Mouse (Mus musculus): ENCODE measurements around the gene Dnajb13.

Dnajb13 gene

DNA sequence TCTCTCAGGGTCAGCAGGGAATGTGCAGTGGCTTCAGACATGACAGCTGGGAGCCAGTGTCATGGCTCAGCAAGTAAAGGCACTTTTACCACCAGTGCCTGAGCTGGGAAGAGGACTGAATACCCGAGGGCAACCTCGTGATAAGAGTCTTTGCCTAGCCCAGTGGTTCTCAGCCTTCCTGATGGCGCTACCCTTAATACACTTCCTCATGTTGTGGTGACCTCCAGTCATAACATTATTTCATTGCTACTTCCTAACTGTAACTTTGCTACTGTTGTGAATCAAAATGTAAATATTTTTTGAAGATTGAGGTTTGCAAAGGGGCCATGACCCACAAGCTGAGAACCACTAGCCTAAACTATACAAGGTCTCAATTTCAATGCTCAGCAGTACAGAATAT is 6.1 kb downstream of the Dnajb13 start:
- DNase-seq (ENCODE audit: low spot score in 2 of 2) = no peak

DNA sequence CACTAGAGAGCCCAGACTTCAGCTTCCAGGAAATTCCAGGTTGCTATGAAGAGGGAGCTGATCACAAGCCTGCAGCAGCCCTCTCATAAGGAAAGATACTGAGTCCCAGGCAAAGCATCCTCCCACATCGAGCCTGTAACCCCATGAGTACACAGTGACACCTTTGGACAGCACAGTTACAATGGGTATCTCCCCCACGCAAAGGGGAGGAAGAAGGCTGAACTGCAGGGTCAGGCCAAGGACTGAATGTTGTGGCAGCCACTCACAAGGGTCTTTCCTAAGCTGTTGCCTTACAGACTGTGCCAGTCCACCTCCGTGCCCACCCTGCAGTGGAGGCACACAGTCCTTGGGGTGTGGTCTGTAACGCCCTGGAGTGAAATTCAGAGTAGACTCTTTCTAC is 8.3 kb downstream of the Dnajb13 start:
- DNase-seq (ENCODE audit: low spot score in 2 of 2) = no peak

DNA sequence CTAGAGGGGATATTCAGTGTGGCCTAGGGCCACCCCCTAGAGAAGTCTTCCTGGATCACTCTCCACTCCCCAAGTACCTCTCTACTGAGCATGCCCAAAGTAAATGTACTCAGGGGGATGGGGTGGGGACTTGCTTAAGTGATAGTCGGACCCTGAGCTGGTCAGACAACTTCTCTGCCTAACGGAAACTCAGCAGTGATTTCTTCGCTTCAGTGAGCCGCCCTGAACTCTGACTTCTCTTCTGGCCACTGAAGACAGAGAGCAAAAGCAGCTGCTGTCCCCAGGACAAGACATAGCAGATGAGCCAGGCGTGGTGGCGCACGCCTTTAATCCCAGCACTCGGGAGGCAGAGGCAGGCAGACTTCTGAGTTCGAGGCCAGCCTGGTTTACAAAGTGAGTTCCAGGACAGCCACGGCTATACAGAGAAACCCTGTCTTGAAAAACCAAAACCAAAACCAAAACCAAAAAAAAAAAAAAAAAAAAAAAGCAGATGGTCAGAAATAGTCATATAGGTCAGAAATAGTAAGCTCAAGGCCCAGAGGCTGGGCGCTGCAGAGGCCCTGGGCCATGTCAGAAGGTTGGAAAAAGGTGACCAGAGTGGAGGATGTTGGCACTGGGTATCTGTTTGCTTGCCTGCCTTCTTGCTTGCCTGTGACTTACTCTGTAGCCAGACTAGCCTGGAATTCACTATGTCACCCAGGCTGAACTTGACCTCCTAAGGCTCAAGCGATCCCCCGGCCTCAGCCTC is 9.8 kb downstream of the Dnajb13 start:
- no peak for DNase-seq (ENCODE audit: low spot score in 2 of 2)

DNA sequence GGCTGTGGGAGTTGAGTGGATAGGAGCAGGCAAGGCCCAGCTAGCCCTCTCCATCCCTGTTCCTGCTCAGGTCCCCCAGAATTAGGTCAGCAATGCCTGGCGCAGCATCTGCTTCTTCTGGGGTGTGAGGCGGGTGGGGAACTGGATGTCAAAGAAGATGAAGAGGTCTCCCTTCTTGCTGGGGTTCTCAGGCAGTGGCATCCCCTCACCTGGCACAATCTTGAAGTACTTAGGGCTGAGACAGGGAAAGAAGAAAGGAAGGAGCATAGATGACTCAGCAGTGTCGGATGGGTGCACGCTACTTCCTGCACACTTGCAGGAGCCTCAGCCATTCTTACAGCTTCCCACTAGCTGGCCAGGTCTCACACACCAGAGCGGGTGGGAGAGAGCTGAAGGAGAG is 11.7 kb downstream of the Dnajb13 start:
- no peak for DNase-seq (ENCODE audit: low spot score in 2 of 2)

DNA sequence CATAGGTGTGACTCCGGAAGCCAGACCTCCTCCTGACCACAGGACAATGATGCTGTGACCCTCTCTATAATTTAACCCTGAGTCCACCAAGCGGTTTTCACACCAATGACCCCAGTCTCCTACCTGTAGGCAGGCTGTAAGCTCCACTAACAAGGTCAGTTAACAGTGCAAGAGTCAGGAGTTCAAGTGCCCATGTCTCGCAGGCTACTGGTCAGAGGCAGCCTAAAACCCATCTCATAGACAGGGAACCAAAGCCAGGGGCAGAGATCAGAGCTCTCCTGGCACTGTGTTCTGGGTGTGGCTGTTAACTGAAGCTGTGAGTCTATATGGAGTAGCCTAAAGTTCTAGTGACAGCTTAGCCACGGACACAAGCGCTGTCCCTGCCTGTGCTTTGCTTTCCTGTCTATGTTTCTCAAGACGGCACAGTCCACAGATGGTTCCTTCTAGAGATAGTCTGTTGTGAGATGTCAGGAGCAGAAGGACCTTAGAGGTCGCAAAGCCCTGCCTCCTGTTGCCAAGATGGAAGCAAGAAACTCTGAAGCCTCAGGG is 12.3 kb downstream of the Dnajb13 start:
- no peak for DNase-seq (ENCODE audit: low spot score in 2 of 2)

DNA sequence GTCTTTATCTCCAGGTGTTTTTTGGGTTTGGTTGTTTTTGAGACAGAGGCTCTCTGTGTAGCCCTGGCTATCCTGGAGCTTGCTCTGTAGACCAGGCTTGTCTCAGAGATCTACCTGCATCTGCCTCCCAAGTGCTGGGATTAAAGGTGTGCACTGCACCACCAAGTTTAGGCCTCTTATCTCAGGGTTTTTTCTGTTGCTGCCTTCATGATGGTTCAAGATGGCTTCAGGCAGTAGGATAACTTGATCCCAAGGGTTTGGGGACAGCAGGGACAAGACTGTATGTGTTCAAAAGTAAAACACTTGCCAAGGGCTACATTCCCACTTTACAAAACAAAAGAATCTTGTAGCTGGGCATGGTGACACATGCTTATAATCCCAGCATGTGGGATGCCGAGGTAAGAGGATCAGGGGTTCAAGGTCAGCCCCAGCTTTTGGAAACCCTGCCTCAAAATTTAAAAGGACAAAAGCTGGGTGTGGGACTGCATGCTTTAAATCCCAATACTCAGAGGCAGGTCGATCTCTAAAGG is 12.9 kb downstream of the Dnajb13 start:
- DNase-seq (ENCODE audit: low spot score in 2 of 2) = no peak

DNA sequence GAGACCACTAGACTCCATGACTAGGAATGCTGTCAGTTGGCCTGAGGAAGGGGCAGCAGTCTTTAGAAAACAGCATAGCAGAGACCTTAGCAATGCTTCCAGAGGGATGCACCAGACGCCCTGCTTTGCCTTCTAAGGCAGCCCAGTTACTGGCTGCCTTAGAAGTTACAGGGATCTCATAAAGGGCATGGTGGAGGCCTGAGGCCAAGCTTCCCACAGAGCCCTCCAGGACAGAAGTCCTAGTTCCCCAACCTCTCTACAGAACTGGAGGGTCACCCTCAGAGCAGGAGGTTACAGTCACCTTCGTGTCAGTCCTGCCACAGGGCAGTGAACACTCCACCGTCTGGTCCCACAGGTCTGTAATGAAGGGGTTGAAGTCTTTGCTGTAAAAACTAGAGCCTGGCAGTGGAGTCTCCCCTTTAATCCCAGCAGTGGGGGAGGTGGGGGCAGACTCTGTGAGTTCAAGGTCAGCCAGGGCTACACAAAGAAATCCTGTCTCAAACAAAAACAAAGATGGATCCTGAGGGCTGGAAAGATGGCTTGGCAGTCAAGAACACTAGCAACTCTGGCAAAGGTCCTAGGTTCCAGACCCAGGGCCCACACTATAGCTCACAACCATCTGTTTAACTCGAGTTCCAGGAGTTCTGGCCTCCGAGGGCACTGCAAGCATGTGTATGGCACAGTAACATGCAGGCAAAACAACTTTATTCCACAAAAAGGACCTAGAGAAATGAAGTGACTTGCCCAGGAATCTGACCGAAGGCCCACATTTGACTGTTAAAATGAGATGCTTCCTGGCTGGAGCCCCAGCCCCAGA is 13.5 kb downstream of the Dnajb13 start:
- DNase-seq (ENCODE audit: low spot score in 2 of 2) = no peak

DNA sequence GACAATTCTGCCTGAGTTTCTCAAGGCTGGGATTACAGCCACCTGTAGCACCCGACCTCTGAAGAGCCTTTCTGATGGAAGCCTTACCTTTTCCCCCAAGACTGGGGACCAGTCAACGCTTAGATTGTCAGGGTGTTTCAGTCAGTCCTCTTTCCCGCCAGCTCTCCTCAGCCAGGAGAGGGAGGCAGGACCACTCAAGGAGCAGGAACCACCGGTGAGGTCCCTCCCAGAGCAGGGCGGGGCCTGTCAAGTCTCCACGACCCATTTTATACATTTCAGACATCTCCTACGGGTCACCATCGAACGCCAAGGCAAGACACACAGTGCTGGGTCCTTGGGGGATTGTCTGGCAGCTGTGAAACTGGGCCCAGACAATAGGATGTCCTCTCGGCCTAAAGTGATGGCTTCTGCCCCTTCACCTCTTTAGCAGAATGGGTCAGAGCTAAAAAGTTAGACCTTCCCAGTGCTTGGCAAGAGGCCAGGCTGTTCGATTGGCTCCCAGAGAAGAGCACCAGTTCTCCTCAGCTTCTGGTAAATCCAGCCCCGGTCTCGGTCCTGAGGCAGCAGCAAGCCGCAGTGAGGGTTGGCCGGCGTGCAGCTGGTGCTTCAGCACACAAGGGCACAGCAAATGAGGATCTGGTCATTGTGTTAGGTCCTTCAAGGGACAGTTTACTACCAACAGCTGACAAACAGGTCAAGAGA is 14.3 kb downstream of the Dnajb13 start:
- no peak for DNase-seq (ENCODE audit: low spot score in 2 of 2)

DNA sequence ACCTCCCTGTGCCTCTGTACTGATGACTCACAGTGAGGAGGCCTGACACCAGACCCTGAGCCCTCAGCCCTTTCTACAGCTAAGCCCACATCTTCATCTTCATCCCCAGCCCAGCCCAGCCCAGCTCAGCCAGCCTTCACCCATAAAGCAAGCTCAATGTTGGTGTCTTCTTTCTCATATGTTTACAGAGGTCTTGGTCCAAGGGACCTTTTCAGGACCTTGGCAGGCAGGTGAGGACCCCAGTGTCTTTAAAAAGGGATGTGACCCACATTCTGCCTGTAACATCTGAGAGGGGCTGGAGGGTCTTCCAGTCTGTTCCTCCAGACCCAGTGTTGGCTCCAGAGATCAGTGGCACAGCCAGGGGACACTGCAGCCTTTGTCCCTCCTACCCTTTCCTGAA is 15.3 kb downstream of the Dnajb13 start:
- DNase-seq (ENCODE audit: low spot score in 2 of 2) = no peak

DNA sequence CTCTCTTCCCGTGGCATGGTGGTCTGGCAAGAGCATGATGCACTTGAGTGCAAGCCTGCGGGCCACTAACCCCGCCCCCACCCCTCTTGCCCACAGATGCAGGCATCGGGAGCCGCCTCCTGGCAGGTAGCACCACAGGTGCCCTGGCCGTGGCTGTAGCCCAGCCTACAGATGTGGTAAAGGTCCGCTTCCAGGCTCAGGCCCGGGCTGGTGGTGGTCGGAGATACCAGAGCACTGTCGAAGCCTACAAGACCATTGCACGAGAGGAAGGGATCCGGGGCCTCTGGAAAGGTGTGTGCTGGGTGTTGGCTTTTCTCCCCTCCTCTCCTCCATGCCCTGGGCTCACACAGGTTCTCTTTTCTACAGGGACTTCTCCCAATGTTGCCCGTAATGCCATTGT is 16.8 kb downstream of the Dnajb13 start:
- no peak for DNase-seq (ENCODE audit: low spot score in 2 of 2)

DNA sequence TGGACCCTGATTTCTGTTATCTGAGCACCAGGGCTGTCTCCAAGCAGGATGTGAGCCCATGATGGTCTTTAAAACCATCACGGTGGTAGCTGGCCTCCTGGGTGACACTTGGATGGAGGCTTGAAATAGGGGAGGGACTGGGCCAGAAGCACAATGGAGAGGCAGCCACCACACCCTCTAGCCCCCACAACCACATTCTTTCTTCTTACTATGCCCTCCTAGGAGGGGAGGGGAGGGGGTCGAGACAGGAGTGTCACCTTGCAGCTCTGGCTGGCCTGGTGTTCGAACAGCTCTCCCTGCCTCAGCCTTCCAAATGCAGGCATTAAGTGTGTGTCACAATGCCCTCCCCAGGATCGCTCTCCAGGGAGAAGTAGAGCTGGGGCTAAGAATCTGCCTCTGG is 17.4 kb downstream of the Dnajb13 start:
- no peak for DNase-seq (ENCODE audit: low spot score in 2 of 2)

DNA sequence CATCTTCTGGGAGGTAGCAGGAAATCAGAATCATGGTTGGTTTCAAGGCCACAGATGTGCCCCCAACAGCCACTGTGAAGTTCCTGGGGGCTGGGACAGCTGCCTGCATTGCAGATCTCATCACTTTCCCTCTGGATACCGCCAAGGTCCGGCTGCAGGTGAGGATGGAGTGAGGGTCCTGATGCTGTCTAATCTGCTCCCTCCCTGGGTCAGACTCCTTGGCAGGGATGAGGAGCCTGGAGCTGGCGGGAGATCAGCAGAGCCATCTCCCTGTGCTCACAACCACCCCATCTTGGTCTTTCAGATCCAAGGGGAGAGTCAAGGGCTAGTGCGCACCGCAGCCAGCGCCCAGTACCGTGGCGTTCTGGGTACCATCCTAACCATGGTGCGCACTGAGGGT is 18.0 kb downstream of the Dnajb13 start:
- no peak for DNase-seq (ENCODE audit: low spot score in 2 of 2)

DNA sequence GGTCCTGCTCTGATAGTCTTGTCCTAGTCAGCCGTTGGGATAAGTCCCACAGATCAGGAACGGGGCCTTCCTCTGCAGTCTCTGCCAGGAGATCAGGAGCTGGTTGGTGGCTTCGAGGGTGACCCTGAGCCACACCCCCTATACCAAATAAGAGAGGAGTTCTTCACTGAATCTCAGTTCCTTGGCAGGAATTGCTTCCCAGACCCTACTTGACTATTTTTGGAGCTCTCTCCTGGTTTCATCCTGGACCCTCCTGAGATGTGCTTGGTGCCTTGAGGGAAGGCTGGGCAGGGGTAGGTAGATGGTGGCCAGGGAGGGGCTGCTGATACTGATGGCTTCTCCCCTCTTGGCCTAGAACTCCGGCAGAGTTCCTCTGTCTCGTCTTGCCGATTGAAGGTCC is 18.4 kb downstream of the Dnajb13 start:
- no peak for DNase-seq (ENCODE audit: low spot score in 2 of 2)

DNA sequence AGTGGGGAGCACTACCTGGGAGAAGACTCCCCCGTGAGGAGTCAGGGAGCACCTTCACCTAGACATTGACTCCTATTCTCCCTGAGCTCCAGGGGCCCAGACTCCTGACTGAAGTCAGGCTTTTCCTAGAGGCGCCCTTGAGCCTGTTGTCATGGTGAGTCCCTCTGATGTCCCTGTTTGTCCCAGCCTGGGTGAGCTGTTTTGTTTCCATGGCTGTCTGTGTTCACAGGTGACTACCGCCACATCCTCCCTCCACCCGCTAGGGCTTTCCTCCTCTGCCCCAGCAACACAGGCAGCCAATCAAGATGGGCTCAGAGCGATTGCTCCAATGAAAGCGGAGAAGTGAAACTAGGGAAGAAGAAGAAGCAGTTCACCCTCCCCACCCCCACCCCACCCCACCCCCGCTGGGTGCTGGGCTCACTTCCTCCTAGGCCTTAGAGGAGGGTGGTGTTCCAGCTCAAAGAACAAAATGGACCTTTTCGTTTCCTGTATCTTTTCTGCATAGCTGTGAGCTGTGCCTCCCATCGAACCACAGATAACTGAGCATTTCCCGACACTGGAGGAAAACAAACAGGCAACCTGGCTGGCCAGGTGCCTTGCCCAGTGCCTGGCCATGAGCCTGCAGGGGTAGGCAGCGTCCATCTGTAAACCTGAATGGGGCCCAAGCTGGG is 19.0 kb downstream of the Dnajb13 start:
- peak; percentile 67 to 69 for DNase-seq (ENCODE audit: low spot score in 2 of 2)

DNA sequence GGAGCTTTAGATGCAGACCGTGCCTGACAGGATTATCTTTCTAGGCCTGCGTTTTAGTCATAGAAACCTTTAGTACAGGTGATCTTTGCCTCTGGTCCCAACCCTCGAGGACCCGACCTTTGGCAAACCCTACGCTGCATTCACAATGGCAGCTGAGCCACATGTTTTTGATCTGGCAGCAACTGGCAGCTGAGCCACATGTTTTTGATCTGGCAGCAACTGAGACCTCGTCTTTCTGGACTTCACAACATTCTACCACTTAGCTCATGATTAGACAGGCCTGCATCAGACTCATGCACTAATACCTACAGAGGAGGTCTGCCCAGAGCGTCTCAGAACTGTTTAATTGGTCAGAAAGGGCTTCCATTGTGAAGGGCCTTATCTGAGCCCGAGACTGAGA is 19.7 kb downstream of the Dnajb13 start:
- no peak for DNase-seq (ENCODE audit: low spot score in 2 of 2)

DNA sequence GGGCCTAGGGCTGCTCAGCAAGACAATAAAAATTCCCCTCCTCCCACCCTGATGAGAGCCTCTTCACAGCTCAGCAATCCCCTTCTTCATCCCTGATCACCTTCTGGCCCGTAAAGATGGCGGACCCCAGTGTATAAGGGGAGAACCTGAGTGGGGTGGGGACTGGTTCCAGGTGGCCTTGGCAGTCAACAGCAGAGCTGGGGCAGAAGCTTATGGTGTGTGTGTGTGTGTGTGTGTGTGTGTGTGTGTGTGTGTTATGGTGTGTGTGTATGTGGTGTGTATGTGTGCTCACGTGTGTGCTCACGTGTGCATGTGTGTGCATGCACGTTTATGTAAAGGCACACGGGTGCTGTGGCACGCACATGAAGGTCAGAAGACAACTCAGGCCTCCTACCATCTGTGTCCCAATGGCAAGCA is 20.3 kb downstream of the Dnajb13 start:
- no peak for DNase-seq (ENCODE audit: low spot score in 2 of 2)

DNA sequence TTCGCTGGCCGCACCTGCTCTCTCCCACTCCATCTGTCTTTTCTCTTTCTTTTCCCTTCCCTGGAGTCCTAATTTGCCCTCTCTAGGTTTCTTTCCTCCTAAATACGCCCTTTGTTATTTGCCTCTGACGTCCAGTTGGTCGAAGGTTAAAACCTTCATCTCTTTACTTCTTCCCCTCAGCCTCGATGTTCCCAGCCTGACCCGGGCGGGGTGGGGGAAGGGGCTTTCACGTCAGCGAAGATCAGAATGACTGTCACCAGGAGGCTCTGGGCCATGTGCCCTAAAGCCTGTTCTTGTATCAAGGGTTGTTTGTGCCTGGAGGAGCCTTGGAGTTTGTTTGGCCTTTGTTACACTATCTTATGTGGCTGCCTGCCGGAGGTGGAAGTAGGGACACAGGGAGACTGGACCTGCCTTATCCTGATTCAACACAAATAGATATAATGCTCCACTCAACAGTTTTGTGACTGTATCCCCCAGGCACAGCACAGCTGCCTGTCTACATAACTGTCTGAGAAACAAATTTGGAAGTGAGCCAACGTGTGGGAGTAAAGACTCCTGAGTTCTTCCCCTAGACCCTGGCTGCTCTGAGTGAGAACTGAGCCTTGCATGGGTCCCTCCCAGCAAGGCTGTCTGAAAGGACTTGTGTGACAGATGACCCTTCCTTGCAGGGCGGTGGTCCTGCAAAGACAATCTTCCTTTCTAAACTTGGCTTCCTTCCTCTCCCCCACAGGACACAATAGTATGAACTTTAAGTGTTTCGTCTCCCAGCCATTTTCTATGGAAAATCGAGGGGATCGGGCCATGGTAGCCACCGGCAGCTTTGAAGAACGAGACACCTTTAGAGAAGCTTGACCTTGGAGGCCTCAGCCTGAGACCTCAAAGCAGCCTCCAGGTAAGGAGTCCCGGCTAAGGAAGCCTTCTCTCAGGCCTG is 21.0 kb downstream of the Dnajb13 start:
- no peak for DNase-seq (ENCODE audit: low spot score in 2 of 2)

DNA sequence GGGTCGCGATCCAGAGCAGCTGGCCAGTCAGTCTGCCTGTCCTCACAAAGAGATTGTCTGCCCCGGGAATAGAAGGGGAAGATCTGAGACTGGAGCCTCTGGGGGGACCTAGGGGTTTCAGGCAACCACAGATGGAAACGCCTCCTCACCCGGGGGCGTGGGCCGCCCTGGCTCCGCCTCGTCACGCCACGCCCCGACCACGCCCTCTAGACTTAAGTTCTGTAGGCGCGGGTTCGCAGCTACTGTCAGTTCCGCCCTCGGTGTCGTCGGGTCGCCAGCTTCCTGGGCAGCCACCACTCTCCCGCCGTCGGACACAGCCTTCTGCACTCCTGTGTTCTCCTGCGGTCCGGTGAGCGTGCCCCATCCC is 21.7 kb downstream of the Dnajb13 start, which contains the start of gene Ucp2:
TSS of gene Ucp2 (plus strand) at position 221 of the 367 bp plus-strand sequence.
- peak; percentile 48 to 59 for DNase-seq (ENCODE audit: low spot score in 2 of 2)

DNA sequence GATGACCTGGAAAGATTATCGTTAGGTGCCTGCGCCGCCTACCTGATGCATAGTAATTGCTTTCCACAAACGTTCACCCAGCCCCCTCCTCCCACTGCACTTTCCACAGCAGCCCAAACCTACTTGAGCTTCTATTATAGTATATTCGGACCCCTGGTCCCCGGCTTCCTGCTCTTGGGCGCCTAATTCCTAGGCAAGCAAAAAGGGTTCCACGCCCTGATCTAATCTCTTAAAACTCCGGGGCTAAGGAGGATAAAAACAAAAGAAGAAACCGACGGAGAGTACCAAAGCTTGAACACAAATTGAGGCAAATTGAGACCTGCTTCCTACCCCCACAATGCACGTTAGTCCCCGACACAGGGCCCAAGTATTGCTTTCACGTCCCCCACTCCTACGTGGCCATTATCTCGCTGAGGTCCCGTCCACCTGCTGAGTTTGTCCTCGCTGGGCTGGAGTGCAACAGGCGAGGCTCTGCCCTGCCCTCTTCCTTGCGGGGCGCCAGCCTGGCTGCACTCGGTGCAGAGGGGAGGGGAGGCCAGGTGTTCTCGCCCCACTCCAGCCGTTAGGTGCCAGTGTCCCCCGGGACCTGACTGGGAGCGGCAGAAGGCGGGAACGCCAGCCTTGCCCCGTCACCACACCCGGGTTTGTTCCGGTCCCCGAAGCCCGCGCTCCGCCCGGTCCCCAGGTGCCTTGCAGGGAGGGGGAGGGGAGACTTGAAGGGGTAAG is 22.2 kb downstream of the Dnajb13 start:
- no peak for DNase-seq (ENCODE audit: low spot score in 2 of 2)

All from right cerebral cortex, adult 2 months (tissue).